Mouse (Mus musculus): ENCODE results near the gene Supt3.

DNA sequence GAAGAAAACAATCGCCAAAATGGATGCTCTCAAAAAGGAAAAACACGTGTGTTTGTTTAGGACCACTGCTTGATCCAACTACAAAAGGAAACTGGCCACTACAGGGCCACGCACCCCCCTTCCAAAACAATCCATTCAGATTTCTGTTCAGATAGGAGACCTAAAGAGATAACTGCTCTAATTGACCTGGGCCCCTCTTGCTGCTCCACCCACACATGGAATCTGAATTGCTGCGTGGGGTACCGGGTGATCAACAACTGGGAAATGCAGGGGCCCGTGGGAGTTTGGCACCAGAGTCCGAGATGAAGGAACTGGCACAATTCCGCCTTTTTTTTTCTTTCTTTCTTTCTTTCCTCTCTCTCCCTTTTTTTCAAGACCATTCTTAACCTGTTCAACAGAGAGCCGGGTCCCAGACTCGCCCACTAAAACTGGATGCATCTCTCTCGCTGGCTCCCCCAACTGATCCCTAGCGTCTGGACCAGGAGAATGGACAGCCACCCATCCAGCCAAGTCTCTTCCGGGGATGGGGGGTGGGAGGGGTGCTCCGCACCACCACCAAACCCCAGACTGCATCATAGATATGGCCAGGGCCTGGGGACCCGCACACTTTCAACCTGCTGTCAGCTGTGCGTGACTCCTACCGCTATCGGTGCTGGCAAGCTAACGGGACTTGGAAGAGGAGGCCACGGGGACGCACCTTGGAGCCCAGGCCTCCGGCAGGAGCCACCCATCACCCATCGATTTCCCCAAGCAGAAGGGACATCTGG lies 43.2 kb upstream of the Supt3 start:
- TF ChIP-seq EP300 (IDR thresholded peaks at IDR 0.05; ENCODE audit: insufficient read depth, low read depth, low read length) (no peak), CTCF (IDR thresholded peaks at IDR 0.05) (no peak), POLR2A (IDR thresholded peaks at IDR 0.05; ENCODE audit: insufficient read depth, low read depth, low read length) (no peak)
